Mouse (Mus musculus) forebrain, embryonic 16.5 days (tissue): Measurements from ENCODE around the gene Setd4. TPM values are rescaled to one million over a fixed set of nuclear protein-coding genes. Genes with fewer than 3 reads are reported as not detected.

Experiments
- ATAC-seq: fragments of 200-750 bp; cut with Nextera tagmentation; 2 replicates; pipeline ENCODE4 v1.8.0; 2017; ENCODE audit warnings: mild to moderate bottlenecking, moderate library complexity
- H3K27ac ChIP-seq: fragments of 300-500 bp; sonication (generic); 2 replicates; pipeline ENCODE4 v1.5.1; 2014; ENCODE audit warnings: low read length, control low read depth
- H3K27me3 ChIP-seq: fragments of 300-500 bp; sonication (generic); replicated peaks from 2 replicates; pipeline ENCODE4 v1.6.1; 2014; ENCODE audit warnings: low read length; ENCODE audit not compliant: control insufficient read depth, insufficient read depth
- H3K36me3 ChIP-seq: fragments of 300-500 bp; sonication (generic); 2 replicates; pipeline ENCODE4 v1.6.1; 2014; ENCODE audit not compliant: control insufficient read depth, insufficient read depth
- H3K4me1 ChIP-seq: fragments of 300-500 bp; sonication (generic); replicated peaks from 2 replicates; pipeline ENCODE4 v1.6.1; 2014; ENCODE audit warnings: low read length; ENCODE audit not compliant: control insufficient read depth, insufficient read depth
- H3K4me2 ChIP-seq: fragments of 300-500 bp; sonication (generic); 2 replicates; pipeline ENCODE4 v1.6.1; 2014; ENCODE audit warnings: mild to moderate bottlenecking, low read length, control low read depth
- H3K4me3 ChIP-seq: fragments of 300-500 bp; sonication (generic); replicated peaks from 2 replicates; pipeline ENCODE4 v1.5.1; 2014; ENCODE audit warnings: mild to moderate bottlenecking, low read length, control low read depth
- H3K9ac ChIP-seq: fragments of 300-500 bp; sonication (generic); replicated peaks from 2 replicates; pipeline ENCODE4 v1.6.1; 2014; ENCODE audit warnings: low read depth, low read length, control low read depth
- H3K9me3 ChIP-seq: fragments of 300-500 bp; sonication (generic); 2 replicates; pipeline ENCODE4 v1.6.1; 2016; ENCODE audit warnings: low read length; ENCODE audit not compliant: control insufficient read depth
- WGBS: fragments of 180-500 bp; shearing (Covaris S2); extraction: QIAGEN DNeasy Blood & Tissue Kit; methylation state at CpG from one replicate; pipeline ENCODE4 v1.1.7; 2014; 5-methylcytosine and 5-hydroxymethylcytosine counted together
- polyA plus RNA-seq: library from polyadenylated mRNA; unstranded; fragments of >200 nt; fragmentation: Nextera tagmentation; extraction: Ambion mirVana; gene quantifications from 2 replicates; pipeline ENCODE4 v1.2.1, GENCODE M21; 2015

Gene Setd4
- polyA plus RNA-seq, 1 experiment from 2014 or later = 22.5 TPM

DNA sequence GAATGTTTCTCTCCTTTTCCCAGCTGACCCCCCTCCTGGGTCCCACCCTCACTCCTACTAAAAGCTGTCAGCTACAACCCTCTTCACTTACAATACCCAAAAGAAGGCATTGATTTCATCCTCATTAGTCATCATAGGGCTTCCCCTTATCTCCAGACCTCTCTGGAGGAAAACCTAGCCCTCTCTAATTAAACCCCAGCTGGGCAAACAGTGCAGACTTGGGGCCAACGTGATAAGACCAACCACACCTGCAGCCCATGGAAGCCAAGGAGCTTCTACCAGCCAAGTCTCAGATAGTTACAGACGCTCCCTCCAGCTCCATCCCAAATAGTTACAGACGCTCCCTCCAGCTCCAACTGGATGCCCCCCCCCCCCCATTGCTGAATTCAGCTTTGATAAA, 64.0 kb downstream of the Setd4 start:
- ATAC-seq = no peak
- Histone ChIP-seq H3K27ac (no peak overlapping the region), H3K4me3 (no peak overlapping the region), H3K36me3 (no peaks in the 10 kb centered on the region), H3K4me2 (no peak overlapping the region), H3K9ac (no peak overlapping the region), H3K27me3 (no peaks in the 10 kb centered on the region), H3K9me3 (no peaks in the 10 kb centered on the region), H3K4me1 (no peaks in the 10 kb centered on the region)
- 65% methylated on average over 3 of the region's 3 CpGs for WGBS

DNA sequence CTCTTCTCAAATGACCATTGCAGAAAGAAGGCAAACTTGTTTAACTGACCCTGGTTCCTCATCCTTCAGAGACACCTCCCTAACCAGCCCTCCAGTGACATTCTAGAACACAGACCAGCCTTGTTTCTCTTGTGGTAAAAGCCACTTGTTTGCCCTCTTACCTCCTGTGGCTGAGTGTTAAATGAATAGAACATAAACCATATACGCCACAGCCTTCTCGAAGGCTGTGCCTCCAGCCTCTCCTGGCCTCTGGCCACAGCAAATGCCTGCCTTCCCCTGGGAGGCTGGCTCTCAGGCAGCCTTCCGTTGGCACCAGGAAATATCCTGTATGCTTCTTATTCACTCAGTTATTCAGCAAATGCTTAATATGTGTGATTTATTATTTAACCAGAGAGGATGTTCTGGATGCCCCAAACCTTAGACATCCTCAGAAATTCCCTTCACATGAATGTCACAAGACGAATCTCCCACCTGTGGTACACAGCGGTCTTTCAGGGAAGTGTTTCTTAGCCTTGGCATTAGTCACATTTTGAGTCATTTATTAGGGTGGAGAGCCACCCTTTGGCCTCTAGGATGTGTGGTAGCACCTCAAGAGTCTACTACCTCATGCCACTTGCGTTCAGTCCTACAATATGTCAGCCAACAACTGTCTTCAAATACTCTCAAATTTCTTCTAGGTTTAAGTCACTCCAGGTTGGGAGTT, 68.6 kb downstream of the Setd4 start:
- 79% methylated on average over 6 of the region's 6 CpGs for WGBS

More for the DNA sequence above, 68.6 kb downstream of the Setd4 start:
- no peak overlapping the region for H3K4me3 ChIP-seq
- no peaks in the 10 kb centered on the region for H3K36me3 ChIP-seq
- H3K27me3 ChIP-seq = no peaks in the 10 kb centered on the region
- H3K9ac ChIP-seq = no peak overlapping the region
- no peak for ATAC-seq
- no peak overlapping the region for H3K4me2 ChIP-seq
- H3K4me1 ChIP-seq = no peaks in the 10 kb centered on the region
- no peak overlapping the region for H3K27ac ChIP-seq
- no peaks in the 10 kb centered on the region for H3K9me3 ChIP-seq

Other genes with a start within 250 kb of the Setd4 start
- gene Cbr1, start 1.8 kb upstream of the Setd4 start, polyA plus RNA-seq = 137 TPM in 2 replicates
- not detected in 2 replicates for gene Gm5678, start 24.0 kb upstream of the Setd4 start, polyA plus RNA-seq
- gene Cbr3, start 79.2 kb upstream of the Setd4 start, polyA plus RNA-seq = 1.4 and 1.6 TPM in 2 replicates
- gene Dop1b, start 107.8 kb upstream of the Setd4 start, polyA plus RNA-seq = 27.6 and 43.3 TPM in 2 replicates
- 38.2 and 39.7 TPM in 2 replicates for gene Morc3, start 228.1 kb upstream of the Setd4 start, polyA plus RNA-seq